Mouse (Mus musculus) testis, adult 2 months (tissue): Measurements from ENCODE around the gene Pcsk5.

Source experiments
- CTCF ChIP-seq: fragments of 200-500 bp; IDR thresholded peaks from 2 replicates; pipeline ENCODE4 v1.5.1; 2012; ENCODE audit warnings: low read depth, mild to moderate bottlenecking, inconsistent platforms, low read length, moderate library complexity; ENCODE audit not compliant: control insufficient read depth, insufficient read depth, insufficient replicate concordance
- POLR2A ChIP-seq: fragments of 200-500 bp; IDR thresholded peaks from 2 replicates; pipeline ENCODE4 v1.6.1; 2012; ENCODE audit warnings: low read depth, mild to moderate bottlenecking, inconsistent platforms, low read length, moderate library complexity; ENCODE audit not compliant: control insufficient read depth

DNA sequence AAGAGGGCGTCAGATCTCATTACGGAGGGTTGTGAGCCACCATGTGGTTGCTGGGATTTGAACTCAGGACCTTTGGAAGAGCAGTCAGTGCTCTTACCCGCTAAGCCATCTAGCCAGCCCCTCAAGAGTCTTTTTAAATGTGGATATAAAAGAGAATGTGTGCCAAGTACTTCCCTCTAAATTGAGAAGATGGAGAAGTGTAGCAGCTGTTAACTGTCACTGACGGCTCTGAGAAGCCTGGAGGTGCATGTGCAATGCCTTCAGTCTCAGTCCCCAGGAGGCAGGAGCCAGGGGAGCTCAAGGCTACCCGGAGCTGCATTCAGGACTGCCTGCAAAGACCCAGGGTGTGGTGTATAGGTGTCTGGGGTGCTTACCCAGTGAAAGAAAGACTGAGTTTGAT lies 439.5 kb downstream of the Pcsk5 start:
- TF ChIP-seq CTCF (no peak), POLR2A (no peak)
